Mouse (Mus musculus): ENCODE data around the gene Mmd2. TPM values are rescaled to one million over a fixed set of nuclear protein-coding genes. Genes with fewer than 3 reads are reported as not detected.

Mmd2 gene
- total RNA-seq, 2 experiments from 2014 or later: 166 to 185 TPM

GRCm38 (mm10) chr5:142610362-142610761 lies 1.8 kb upstream of the Mmd2 start:
- no peak for DNase-seq (ENCODE audit: extremely low spot score in 1 of 2, low spot score in 1 of 2)

GRCm38 (mm10) chr5:142608989-142609325 lies 357 bp upstream of the Mmd2 start:
- no peak for DNase-seq (ENCODE audit: extremely low spot score in 1 of 2, low spot score in 1 of 2)

GRCm38 (mm10) chr5:142605288-142605687 lies 3.3 kb downstream of the Mmd2 start:
- DNase-seq (ENCODE audit: extremely low spot score in 1 of 2, low spot score in 1 of 2): no peak

DNA sequence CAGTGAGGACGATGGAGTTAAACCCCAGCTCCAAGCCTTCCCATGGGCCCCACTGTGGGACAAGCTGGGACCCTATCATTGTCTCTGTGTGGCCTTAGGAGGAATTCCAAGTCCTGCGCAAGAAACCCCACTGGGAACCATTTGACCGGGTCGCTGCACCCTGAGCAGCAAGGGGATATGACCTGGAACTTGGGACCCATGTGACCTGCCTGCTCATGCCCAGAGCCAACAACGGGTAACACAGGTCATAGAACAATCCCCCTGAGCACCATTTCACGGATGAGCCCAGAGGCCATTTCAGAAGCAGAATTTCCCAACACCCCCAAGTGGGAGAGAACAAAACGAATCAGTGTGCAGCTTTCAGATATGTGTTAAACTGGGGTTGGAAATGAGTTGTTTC lies 4.2 kb downstream of the Mmd2 start:
- DNase-seq (ENCODE audit: extremely low spot score in 1 of 2, low spot score in 1 of 2): no peak

- DNase-seq (ENCODE audit: extremely low spot score in 1 of 2, low spot score in 1 of 2): no peak
Measured at GRCm38 (mm10) chr5:142597648-142598390, 10.8 kb downstream of the Mmd2 start.

GRCm38 (mm10) chr5:142596723-142597122 lies 11.9 kb downstream of the Mmd2 start:
- no peak for DNase-seq (ENCODE audit: extremely low spot score in 1 of 2, low spot score in 1 of 2)

GRCm38 (mm10) chr5:142595698-142596097 lies 12.9 kb downstream of the Mmd2 start:
- no peak for DNase-seq (ENCODE audit: extremely low spot score in 1 of 2, low spot score in 1 of 2)

- DNase-seq (ENCODE audit: extremely low spot score in 1 of 2, low spot score in 1 of 2): no peak
Measured at GRCm38 (mm10) chr5:142590953-142591616, 17.5 kb downstream of the Mmd2 start.

DNA sequence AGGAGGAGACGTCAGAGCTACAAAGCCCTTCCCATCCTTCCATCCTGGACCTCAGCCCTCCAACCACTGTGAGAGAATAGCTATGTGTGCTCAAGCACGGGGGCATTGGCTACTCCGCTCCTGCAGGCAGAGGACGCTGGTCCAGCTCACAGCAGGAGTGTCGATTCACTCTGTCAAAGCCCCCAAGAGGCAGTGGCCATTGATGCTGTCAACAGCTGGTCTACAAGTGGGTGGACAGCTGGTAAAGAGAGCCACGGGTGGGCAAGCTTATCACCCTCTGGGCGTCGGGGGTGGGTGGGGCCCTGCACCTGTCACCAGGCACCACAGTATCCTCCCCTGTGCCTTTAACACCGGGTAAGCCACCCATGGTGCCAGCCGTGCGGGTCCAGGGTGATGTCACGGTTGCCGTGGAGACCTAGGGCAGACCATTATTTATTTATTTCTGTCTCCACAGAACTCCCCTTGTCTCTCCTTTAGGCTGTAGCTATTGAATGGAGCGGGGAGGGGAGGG lies 24.9 kb downstream of the Mmd2 start:
- DNase-seq (ENCODE audit: extremely low spot score in 1 of 2, low spot score in 1 of 2): peak in 1 of 2 experiments; percentile 45

- peak; percentile 56 to 65 for DNase-seq (ENCODE audit: extremely low spot score in 1 of 2, low spot score in 1 of 2)
Measured at GRCm38 (mm10) chr5:142581517-142581916, 27.1 kb downstream of the Mmd2 start.

DNA sequence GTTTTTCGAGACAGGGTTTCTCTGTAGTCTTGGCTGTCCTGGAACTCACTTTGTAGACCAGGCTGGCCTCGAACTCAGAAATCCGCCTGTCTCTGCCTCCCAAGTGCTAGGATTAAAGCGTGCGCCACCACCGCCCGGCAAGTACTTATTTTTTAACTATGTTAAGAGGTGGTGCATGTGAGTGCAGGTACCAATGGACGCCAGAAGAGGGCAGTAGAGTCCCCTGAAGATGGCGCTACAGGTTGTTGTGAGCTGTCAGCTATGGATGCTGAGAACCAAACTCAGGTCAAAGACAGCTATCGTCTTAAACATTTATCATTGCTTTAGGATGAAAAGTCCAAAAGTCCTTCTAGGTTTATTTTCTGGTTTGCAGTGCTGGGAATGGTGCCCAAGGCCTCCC lies 30.4 kb downstream of the Mmd2 start:
- DNase-seq (ENCODE audit: extremely low spot score in 1 of 2, low spot score in 1 of 2): no peak

- no peak for DNase-seq (ENCODE audit: extremely low spot score in 1 of 2, low spot score in 1 of 2)
Measured at GRCm38 (mm10) chr5:142576832-142577231, 31.8 kb downstream of the Mmd2 start.

GRCm38 (mm10) chr5:142574323-142575057 lies 34.1 kb downstream of the Mmd2 start:
- no peak for DNase-seq (ENCODE audit: extremely low spot score in 1 of 2, low spot score in 1 of 2)

GRCm38 (mm10) chr5:142564606-142565005 lies 44.0 kb downstream of the Mmd2 start:
- DNase-seq (ENCODE audit: extremely low spot score in 1 of 2, low spot score in 1 of 2): no peak

DNA sequence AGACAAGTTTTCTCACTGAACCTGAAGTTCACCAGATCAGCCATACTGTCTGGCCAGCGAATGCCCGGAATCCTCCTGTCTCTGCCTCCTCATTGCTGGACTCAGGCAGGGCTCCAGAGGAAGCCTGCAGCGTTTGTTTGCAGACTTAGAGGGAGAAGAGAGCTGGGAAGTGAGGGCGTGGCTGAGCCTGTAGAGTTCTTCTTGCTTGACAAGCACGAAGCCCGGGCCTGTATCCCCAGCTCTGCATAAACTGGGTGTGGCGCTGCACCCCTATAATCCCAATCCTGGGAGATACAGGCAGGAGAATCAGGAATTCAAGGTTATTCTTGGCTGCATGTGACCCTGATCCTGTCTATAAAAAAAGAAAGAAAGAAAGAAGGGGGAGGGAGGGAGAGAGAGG lies 48.3 kb downstream of the Mmd2 start:
- no peak for DNase-seq (ENCODE audit: extremely low spot score in 1 of 2, low spot score in 1 of 2)

GRCm38 (mm10) chr5:142557397-142558067 lies 51.1 kb downstream of the Mmd2 start:
- peak; percentile 94 to 97 for DNase-seq (ENCODE audit: extremely low spot score in 1 of 2, low spot score in 1 of 2)

DNA sequence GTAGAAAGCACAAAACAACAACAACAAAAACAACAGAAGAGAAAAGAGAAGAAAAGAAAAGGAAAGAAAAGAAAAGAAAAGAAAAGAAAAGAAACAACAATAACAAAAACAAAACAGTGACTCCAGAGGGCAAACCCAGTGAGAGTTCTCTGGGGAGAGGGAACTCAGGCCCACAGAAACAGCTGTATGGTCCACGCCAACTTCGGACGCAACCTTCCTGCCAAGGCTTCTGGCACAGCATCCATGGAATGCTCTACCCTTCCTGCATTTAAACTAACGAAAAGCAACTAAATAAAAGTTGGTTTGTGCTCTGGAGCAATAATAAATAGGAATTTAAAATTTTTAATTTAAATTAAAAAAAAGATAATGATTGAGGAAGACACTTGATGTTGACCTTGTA lies 51.9 kb downstream of the Mmd2 start:
- DNase-seq (ENCODE audit: extremely low spot score in 1 of 2, low spot score in 1 of 2): no peak

DNA sequence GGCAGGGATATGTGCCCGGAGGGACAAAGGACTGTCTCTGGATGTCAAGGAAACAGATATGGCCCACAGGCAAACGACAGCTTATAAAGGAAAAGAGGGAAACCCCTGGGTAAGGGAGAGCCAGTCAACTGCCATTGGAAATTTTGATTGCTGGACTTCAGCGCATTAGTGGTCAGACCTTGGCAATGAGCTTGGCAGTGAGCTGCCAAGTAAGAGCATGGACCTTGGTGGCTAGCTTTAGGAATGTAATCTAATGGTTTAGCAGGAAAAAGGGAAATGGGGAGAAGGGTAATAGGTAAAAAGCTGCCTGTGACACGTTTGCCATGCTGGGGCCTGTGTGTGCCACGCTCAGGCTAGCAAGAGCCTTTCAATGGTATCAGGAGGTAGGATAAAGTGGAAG lies 52.7 kb downstream of the Mmd2 start:
- no peak for DNase-seq (ENCODE audit: extremely low spot score in 1 of 2, low spot score in 1 of 2)

DNA sequence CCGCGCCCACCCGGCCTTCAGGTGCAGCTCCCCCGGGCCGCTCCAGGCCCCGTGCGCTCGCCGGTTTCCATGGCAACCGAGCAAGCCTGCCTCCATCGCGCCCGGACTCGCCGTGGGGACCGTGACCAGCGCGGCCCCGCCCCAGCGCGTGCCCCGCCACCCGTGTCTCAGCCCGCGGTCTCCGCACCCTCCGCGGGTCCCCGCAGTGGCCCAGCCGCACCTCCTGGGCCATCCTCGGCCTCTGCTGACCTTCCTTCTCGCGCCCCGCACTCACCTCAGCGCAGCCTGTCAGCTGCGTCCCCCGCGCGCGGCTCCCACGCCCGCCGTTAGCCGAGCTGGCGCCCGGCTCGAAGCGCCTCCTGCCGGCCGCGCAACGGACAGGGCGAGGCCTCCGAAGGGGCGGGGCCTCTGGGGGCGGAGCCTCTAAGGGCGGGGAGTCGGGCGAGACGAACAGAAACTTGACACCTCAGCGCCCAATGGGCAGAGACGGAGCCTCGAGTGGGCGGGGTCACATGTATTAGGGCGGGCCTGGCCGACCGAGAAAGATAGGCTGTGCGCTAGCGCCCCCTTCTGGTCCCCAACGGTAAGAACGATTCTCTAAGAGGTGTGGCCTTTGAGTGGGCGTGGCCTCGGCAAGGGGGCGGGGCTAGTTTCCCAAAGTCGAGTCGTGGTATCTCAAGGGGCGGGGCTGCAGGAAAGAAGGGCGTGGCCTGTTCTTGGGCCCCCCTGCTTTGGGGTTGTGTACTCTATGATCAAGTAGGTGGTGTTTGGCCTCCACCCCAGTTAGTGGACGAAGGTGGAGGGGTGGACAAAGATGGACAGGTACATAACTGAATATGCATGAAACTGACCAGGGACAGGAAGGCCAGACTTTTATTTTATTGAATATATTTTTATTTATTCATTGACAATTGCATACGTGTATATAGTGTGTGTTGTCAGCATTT lies 57.6 kb downstream of the Mmd2 start, which contains the start of gene Radil:
TSS of gene Radil (minus strand) at position 393 of the 947 bp plus-strand sequence.
- DNase-seq (ENCODE audit: extremely low spot score in 1 of 2, low spot score in 1 of 2): peak; percentile 95 to 98

All from layer of hippocampus, postnatal 25 days (tissue).